Mouse (Mus musculus): Measurements from ENCODE around the gene Ctnnb1. TPM values are rescaled to one million over a fixed set of nuclear protein-coding genes. Genes with fewer than 3 reads are reported as not detected.

The Ctnnb1 gene
- polyA plus RNA-seq, 1 experiment from 2014 or later, result 847 TPM

DNA sequence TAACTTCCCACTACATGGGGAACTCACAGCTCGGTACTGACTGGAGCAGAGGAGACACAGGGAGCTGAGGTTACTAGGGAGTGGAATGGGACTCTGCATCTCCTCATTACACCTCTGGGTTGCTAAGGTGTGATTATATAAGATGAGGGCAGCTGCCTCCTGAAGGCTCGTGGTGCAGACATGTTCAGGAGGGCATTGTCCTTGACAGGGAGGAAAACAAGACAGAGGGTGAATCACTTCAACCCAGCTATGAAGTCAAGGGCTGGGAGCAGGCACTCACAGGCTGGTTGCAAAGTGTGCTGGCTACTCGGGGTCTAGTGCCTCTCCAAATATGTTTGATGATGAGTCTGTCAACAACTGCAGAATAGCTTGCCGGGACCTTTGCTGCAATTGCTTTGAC is 58.0 kb downstream of the Ctnnb1 start:
- H3K4me2 ChIP-seq (replicated peaks), result no peak overlapping the region
- 87% methylated on average over 4 of the region's 4 CpGs for WGBS
- H3K27me3 ChIP-seq, result no peaks in the 10 kb centered on the region
- 0 out of 2 replicates have a peak, but pooled peaks cover 5% of the 10 kb centered on the region for H3K36me3 ChIP-seq
- no peak for ATAC-seq (ENCODE audit: low FRiP score, low read depth)
- H3K4me1 ChIP-seq, result peaks cover 24% of the 10 kb centered on the region
- no peak overlapping the region for H3K4me3 ChIP-seq
- H3K9ac ChIP-seq (replicated peaks), result no peak overlapping the region
- H3K27ac ChIP-seq (replicated peaks), result no peak overlapping the region
- H3K9me3 ChIP-seq, result no peaks in the 10 kb centered on the region

DNA sequence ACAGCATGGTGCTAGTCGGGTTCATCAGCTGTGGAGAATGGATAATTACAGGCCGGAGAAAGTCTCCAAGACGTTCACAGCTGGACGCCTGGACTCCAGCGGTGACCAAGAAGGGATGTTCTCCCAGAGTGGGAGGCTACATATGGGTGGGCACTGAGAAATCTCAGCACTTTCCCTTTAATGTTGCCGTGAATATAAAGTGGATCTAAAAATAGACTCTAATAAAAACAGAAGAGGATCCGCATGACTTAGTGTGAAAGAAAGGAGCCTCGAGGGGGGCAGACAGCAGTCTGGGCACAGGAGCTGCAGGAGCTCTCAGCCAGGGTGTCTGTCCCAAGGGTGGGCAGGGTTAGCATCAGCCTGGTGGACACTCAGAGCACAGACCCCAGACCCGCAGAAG is 59.1 kb downstream of the Ctnnb1 start:
- Histone ChIP-seq H3K36me3 (0 out of 2 replicates have a peak, but pooled peaks cover 5% of the 10 kb centered on the region), H3K27ac (replicated peaks) (0 out of 2 replicates have a peak overlapping the region, but pooled peaks have one; percentile 35), H3K4me1 (peaks cover 27% of the 10 kb centered on the region), H3K4me3 (no peak overlapping the region), H3K9ac (replicated peaks) (no peak overlapping the region), H3K9me3 (no peaks in the 10 kb centered on the region), H3K27me3 (no peaks in the 10 kb centered on the region), H3K4me2 (replicated peaks) (no peak overlapping the region)
- no peak for ATAC-seq (ENCODE audit: low FRiP score, low read depth)
- 43% methylated on average over 9 of the region's 9 CpGs for WGBS

DNA sequence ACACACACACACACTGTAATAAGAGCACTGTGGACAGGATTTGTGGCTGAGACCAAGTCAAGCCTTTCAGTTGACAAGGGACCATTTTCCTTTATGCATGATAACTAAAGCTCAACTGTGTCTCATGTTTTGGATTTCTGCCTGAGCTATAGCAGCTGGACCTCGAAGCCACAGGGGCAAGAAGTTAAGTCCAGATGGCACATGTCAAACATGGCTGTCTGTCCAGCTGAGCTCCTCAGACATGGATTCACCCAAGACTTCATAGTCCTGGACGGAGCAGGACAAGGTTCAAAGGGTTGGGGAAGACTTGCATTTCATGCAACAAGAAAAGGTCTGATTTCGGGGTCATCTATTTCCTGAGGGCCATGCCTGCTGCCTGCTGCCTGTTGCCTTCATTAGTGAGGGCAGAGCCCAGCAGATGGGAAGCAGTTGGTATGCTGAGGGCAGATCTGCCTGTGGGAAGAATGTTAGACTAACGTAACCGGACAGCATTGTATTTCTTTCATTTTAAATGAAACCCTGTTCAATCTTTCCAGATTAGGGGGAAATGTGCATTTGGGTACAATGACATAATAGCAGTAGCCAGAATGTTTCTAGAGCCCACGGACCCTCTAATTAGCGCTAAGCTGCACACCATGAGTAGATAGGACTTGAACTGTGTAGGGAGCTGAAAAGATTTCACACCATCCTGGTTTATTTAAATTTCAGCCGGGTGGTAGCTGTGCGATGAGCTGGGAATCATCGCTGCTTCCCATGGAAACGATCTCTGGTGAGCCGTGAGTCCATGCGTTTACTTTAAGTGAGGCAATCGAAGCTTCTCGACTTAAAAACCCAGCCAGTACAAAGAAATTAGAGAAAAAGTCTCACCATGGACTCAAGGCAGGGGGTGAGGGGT is 61.0 kb downstream of the Ctnnb1 start:
- H3K4me3 ChIP-seq, result no peak overlapping the region
- ATAC-seq (ENCODE audit: low FRiP score, low read depth), result no peak
- H3K36me3 ChIP-seq, result 0 out of 2 replicates have a peak, but pooled peaks cover 5% of the 10 kb centered on the region
- 52% methylated on average over 15 of the region's 15 CpGs for WGBS
- peaks cover 40% of the 10 kb centered on the region for H3K4me1 ChIP-seq
- H3K27ac ChIP-seq (replicated peaks), result no peak overlapping the region; the same call in 1 of the 2 replicates
- no peaks in the 10 kb centered on the region for H3K9me3 ChIP-seq
- no peak overlapping the region for H3K4me2 ChIP-seq (replicated peaks)
- H3K9ac ChIP-seq (replicated peaks), result no peak overlapping the region
- no peaks in the 10 kb centered on the region for H3K27me3 ChIP-seq

DNA sequence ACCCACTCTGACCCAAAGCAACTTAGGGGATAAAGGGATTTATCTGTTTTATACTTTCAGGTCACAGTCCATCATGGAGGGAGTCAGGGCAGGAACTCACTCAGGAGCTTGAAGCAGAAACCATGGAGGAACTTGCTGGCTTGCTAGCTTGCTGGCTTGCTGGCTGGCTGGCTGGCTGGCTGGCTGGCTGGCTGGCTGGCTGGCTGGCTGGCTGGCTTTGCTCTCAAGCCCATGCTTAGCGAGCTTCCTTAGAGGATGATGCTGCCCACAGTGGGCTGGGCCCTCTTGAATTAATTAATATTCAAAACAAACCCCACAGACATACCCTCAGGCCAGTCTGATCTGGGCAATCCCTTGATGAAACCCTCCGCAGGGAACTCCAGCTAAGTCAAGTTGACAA is 62.8 kb downstream of the Ctnnb1 start:
- no peaks in the 10 kb centered on the region for H3K9me3 ChIP-seq
- H3K36me3 ChIP-seq, result no peaks in the 10 kb centered on the region
- no peak overlapping the region for H3K4me3 ChIP-seq
- no peak for ATAC-seq (ENCODE audit: low FRiP score, low read depth)
- H3K27me3 ChIP-seq, result no peaks in the 10 kb centered on the region
- H3K9ac ChIP-seq (replicated peaks), result no peak overlapping the region
- no peak overlapping the region for H3K27ac ChIP-seq (replicated peaks)
- H3K4me2 ChIP-seq (replicated peaks), result no peak overlapping the region
- peaks cover 40% of the 10 kb centered on the region for H3K4me1 ChIP-seq
- WGBS, result 66% methylated on average over 2 of the region's 2 CpGs

DNA sequence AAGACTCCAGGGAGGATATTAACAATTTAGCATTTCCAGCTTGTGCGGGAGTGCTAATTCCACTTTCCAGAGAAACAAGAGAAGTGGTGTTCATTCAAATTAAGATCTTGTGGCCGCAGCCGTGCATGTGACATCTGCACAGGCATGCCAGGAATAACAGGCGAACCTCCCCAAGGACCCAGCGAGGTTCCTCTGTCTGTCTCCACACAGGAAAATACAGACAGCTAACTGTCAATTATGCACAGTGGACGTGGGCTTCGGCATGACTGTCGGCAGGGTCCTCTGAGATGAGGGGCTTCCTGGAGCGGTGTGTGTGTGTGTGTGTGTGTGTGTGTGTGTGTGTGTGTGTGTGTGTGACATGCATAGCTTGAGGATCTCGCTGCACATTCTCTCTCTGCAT is 64.0 kb downstream of the Ctnnb1 start:
- WGBS, result 45% methylated on average over 10 of the region's 10 CpGs
- H3K4me1 ChIP-seq, result peaks cover 36% of the 10 kb centered on the region
- no peaks in the 10 kb centered on the region for H3K36me3 ChIP-seq
- no peaks in the 10 kb centered on the region for H3K27me3 ChIP-seq
- H3K4me3 ChIP-seq, result no peak overlapping the region
- peak overlapping the region; percentile 18 for H3K4me2 ChIP-seq (replicated peaks)
- peak; percentile 54; the same call in 1 of the 2 replicates for ATAC-seq (ENCODE audit: low FRiP score, low read depth)
- no peak overlapping the region for H3K9ac ChIP-seq (replicated peaks)
- H3K27ac ChIP-seq (replicated peaks), result peak overlapping the region; percentile 60
- no peaks in the 10 kb centered on the region for H3K9me3 ChIP-seq

DNA sequence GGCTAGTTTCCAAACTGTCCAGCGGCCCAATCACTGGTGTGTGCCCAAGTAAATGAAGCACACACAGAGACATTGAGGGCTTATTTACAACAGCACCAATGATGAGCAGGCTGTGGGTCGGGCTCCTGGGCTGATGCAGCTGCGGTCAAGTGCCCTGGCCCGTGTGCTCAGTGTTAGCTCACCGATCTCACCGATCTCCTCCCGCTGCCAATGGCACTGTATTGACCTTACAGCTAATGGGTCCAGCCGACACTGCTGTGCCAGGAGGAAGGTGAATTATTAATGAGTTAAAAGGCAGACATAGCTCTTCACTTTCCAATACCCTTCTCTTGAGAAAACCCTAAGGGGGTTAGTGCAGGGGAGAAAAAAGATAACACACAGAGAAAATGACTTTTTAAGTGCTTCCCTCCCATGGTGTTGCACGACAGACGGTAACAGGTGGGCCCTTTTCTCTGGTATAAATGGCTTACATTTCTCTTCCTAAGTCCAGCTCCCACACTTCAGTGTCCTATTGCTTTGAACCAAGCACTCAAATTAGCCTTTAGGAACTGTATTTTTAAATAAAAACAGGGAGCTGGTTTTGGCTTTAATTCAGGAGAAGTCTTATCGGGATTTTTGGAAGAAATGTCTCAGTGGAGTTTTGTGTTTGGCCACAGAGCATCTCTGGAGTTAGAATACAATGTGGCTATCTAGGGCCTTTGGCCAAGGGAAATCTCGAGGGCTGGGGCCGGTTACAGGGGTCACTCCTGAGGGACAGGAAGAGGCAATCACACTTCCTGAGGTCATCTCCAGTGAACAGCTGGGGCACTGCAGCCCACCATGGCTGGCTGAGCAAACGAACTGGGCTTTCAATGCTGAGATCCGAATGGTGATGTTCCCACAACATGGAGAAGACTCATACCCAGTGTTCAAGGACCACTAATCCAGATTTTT is 65.5 kb downstream of the Ctnnb1 start:
- H3K4me3 ChIP-seq, result no peak overlapping the region
- ATAC-seq (ENCODE audit: low FRiP score, low read depth), result no peak; the same call in 1 of the 2 replicates
- no peak overlapping the region for H3K9ac ChIP-seq (replicated peaks)
- H3K36me3 ChIP-seq, result no peaks in the 10 kb centered on the region
- peaks cover 26% of the 10 kb centered on the region for H3K4me1 ChIP-seq
- H3K9me3 ChIP-seq, result no peaks in the 10 kb centered on the region
- 68% methylated on average over 15 of the region's 15 CpGs for WGBS
- peak overlapping the region; percentile 60; the same call in 1 of the 2 replicates for H3K27ac ChIP-seq (replicated peaks)
- H3K27me3 ChIP-seq, result no peaks in the 10 kb centered on the region
- no peak overlapping the region for H3K4me2 ChIP-seq (replicated peaks)

DNA sequence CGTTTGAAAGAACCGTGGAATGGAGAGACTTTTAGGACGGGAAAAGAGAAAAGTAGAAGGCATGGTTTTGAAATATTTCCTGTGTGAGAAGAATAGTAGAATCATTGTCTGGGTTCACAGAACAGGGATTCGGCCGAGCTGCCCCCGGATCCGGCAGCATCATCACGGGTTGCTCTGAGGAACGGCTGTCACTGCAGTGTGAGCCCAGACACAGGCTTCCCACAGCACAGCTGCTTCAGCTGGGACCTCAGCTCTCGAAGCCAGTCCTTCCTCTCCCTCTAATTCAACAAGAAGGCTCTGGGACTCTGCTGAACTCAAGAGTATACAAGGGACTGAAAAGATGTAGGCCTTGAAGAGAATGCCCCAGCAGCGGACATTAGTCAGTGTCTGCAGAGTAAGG is 69.7 kb downstream of the Ctnnb1 start:
- no peaks in the 10 kb centered on the region for H3K9me3 ChIP-seq
- H3K9ac ChIP-seq (replicated peaks), result no peak overlapping the region
- ATAC-seq (ENCODE audit: low FRiP score, low read depth), result no peak
- peaks cover 14% of the 10 kb centered on the region for H3K4me1 ChIP-seq
- H3K4me2 ChIP-seq (replicated peaks), result no peak overlapping the region
- H3K36me3 ChIP-seq, result no peaks in the 10 kb centered on the region
- no peak overlapping the region for H3K4me3 ChIP-seq
- 83% methylated on average over 11 of the region's 11 CpGs for WGBS
- no peak overlapping the region for H3K27ac ChIP-seq (replicated peaks)
- no peaks in the 10 kb centered on the region for H3K27me3 ChIP-seq

DNA sequence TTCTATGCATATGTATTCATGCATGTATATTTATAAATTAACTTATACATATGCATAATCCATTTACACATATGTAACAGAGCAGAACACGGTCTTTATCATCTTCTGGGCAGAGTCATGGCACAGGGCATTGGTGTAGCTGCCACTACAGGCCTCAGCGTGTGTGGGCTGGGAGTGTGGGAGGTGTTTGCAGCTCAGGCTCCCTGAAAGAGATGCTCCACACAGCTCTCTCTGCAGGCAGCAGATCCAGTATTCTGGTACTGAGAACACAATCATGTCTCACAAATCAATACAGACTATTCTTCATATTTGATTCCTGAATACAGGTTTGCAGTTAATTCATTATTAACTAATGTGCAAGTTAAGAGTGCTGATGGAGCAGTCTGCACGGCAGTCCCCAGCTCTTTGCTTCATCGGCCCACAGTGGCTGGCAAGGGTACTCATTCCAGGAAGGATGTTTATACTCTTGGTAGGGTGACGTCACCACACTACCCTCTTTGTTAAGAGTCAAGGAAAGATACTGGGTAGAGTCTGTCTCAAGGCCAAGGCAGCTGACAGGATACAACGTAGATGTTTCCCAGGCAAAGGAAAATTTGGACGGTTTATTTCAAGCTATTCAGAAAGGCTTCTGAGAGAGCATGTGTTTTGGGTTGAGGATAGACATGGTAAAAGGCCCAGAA is 71.8 kb downstream of the Ctnnb1 start:
- no peak overlapping the region for H3K4me2 ChIP-seq (replicated peaks)
- H3K9ac ChIP-seq (replicated peaks), result no peak overlapping the region
- 79% methylated on average over 7 of the region's 7 CpGs for WGBS
- peaks cover 7% of the 10 kb centered on the region; the same call in 1 of the 2 replicates for H3K4me1 ChIP-seq
- H3K27ac ChIP-seq (replicated peaks), result no peak overlapping the region
- ATAC-seq (ENCODE audit: low FRiP score, low read depth), result no peak
- no peaks in the 10 kb centered on the region for H3K9me3 ChIP-seq
- H3K36me3 ChIP-seq, result no peaks in the 10 kb centered on the region
- no peaks in the 10 kb centered on the region for H3K27me3 ChIP-seq
- H3K4me3 ChIP-seq, result no peak overlapping the region

DNA sequence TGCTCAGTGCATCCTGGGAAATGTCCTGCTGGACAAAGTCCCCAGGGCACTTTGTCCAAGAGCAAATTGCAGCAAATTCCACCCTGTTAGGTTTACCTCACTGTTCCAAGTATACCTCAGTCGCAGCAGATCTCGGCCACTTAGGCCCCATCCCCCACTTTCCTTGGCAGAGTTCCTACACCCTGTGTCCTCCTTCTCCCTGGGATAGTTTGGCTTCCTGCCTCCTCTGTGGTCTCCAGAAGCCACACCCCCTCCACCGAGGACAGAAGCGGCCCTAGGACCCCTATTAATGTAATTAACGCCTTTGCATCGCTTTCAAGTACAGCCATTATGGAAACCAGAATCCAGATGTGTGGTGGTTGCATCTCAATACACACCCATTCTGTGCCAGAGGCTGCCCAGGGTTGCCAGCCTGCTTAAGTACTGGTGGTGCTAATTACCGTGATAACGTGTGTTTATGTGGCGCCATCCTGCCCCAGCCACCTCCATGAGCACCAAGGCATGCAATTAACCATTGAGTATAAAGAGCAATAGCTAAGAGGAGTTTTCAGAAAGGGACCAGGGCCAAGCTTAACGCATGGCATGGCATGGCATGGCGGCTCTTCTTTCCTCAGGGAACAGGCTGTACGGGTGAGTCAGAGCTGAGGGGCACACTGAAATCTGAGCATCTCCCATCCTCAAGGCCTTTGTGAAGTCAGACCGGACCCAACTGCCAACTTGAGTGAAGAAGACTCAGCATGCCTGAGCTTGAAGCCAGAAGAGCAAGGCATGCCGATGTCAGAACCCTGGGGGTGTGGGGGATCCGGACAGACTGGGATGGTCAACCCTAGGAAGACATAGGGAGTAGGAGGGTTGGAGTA is 72.9 kb downstream of the Ctnnb1 start:
- H3K27me3 ChIP-seq, result no peaks in the 10 kb centered on the region
- H3K4me1 ChIP-seq, result peaks cover 7% of the 10 kb centered on the region; the same call in 1 of the 2 replicates
- H3K9ac ChIP-seq (replicated peaks), result no peak overlapping the region
- H3K4me2 ChIP-seq (replicated peaks), result no peak overlapping the region
- H3K27ac ChIP-seq (replicated peaks), result no peak overlapping the region
- no peak for ATAC-seq (ENCODE audit: low FRiP score, low read depth)
- H3K36me3 ChIP-seq, result no peaks in the 10 kb centered on the region
- 76% methylated on average over 15 of the region's 15 CpGs for WGBS
- no peaks in the 10 kb centered on the region for H3K9me3 ChIP-seq
- H3K4me3 ChIP-seq, result no peak overlapping the region

DNA sequence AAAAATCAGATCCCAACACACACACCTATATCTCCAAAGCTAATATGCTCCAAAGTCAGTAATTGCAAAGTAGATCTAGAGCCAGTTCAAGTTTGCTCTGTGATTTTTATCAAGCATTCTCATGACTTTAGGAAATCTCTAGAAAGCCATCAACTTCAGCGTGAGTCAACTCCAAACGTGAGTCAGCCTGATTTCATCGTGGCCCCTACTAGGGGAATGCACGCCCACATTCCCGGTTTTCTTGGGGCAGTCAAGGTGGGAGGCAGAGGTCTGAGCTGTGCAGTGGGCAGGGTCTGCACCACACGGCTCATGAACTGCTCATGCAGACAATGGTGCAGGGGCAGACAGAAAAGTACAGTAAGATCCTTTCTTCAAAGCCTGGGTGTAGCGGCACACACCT is 76.9 kb downstream of the Ctnnb1 start:
- no peak overlapping the region for H3K9ac ChIP-seq (replicated peaks)
- ATAC-seq (ENCODE audit: low FRiP score, low read depth), result no peak
- no peaks in the 10 kb centered on the region for H3K9me3 ChIP-seq
- H3K4me3 ChIP-seq, result no peak overlapping the region
- peaks cover 11% of the 10 kb centered on the region; the same call in 1 of the 2 replicates for H3K4me1 ChIP-seq
- WGBS, result 84% methylated on average over 7 of the region's 7 CpGs
- H3K36me3 ChIP-seq, result no peaks in the 10 kb centered on the region
- H3K4me2 ChIP-seq (replicated peaks), result no peak overlapping the region
- no peaks in the 10 kb centered on the region for H3K27me3 ChIP-seq
- no peak overlapping the region for H3K27ac ChIP-seq (replicated peaks)

Data from midbrain, embryonic 12.5 days (tissue).